In the genomic region with DNA sequence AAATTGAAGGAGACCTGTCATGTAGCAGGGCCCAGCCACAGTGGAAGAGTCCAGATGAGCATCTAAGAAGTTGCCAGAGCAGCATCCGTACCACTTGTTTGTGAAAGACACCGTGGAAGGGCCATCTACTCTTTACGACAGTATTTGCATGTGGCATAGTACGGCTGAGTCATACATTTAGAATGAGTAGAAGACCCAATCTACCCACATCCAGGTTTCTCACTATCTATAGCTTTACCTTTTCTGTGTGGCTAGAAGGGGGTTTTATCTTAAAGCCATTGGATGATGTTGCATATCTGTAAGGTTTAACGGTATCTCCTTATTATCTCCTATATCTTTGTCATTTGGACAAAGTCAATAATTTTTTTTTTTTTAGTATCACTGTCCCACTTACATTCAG, we compare ENCODE assay signal across 31 mouse cellular contexts. TPM values are rescaled to one million over a fixed set of nuclear protein-coding genes. Genes with fewer than 3 reads are reported as not detected.
A peak's percentile ranks its signal among the peaks of the same experiment; 100 is the strongest.
DNase-seq lines count a peak whose midpoint lies in the region; ATAC-seq lines count a peak whose summit lies in the region.
"Had no signal": no experiment of that assay in that cellular context is flagged by ENCODE, and none has a peak within 500 bp of the region (broad histone marks: within the 10 kb centered on the region; RNA-seq: fewer than 3 reads in every experiment).

No protein-coding gene starts in this region.

- H3K9ac ChIP-seq in intestine, embryonic 16.5 days (ENCODE audit: low read depth, low read length) = no peak overlapping the region
- H3K9ac ChIP-seq in stomach, embryonic 15.5 days = no peak overlapping the region
- no peak overlapping the region for H3K9ac ChIP-seq in hindbrain, embryonic 13.5 days
- H3K9ac ChIP-seq: embryonic facial prominence, embryonic 13.5 days; forebrain, postnatal 0 days; hindbrain, embryonic 14.5 days; limb, embryonic 13.5 days; lung, embryonic 15.5 days; midbrain, embryonic 12.5 days; neural tube, embryonic 12.5 days had no signal

- H3K27me3 ChIP-seq in intestine, embryonic 16.5 days (replicated peaks; ENCODE audit: control insufficient read depth, insufficient read depth, low read length) = no peaks in the 10 kb centered on the region
- no peaks in the 10 kb centered on the region for H3K27me3 ChIP-seq in stomach, embryonic 15.5 days (replicated peaks)
- no peaks in the 10 kb centered on the region for H3K27me3 ChIP-seq in hindbrain, embryonic 13.5 days
- H3K27me3 ChIP-seq: embryonic facial prominence, embryonic 13.5 days; limb, embryonic 13.5 days; lung, embryonic 15.5 days; megakaryocyte, embryonic 14.5 days; midbrain, embryonic 12.5 days; neural tube, embryonic 12.5 days; Patski had no signal

- peak; percentile 42 to 44 for DNase-seq in B cell, adult 2 months
- no peak for DNase-seq in cerebellum, postnatal 36 days
- no peak for DNase-seq in heart, adult 18-20 months
- DNase-seq in spleen, postnatal 10 days (ENCODE audit: low spot score in 2 of 2) = no peak
- DNase-seq: adrenal gland, postnatal 25 days; cerebellum, adult 11-12 months; cerebellum, adult 9-11 months; forebrain, postnatal 0 days; gastrocnemius, postnatal 14 days; heart, adult 11 months; heart, postnatal 36 days; retina, postnatal 1 day; right cerebral cortex, postnatal 14 days; thymus, postnatal 14 days had no signal

- H3K4me1 ChIP-seq in intestine, embryonic 16.5 days (ENCODE audit: control insufficient read depth, insufficient read depth, low read length) = peaks cover 6% of the 10 kb centered on the region
- H3K4me1 ChIP-seq in stomach, embryonic 15.5 days = no peaks in the 10 kb centered on the region
- no peaks in the 10 kb centered on the region for H3K4me1 ChIP-seq in hindbrain, embryonic 13.5 days (replicated peaks)
- H3K4me1 ChIP-seq: midbrain, embryonic 12.5 days; neural tube, embryonic 12.5 days had no signal

- WGBS in intestine, embryonic 16.5 days = 66% methylated on average over 5 of the region's 5 CpGs
- 86% methylated on average over 5 of the region's 5 CpGs for WGBS in stomach, embryonic 15.5 days
- WGBS in hindbrain, embryonic 13.5 days = 97% methylated on average over 5 of the region's 5 CpGs

- ATAC-seq in activated CD4-positive, CD25-positive, alpha-beta regulatory T cell, adult 4 months = peak; percentile 53
- ATAC-seq in intestine, embryonic 16.5 days = peak; percentile 32; the same call in 1 of the 2 replicates
- ATAC-seq in stomach, embryonic 15.5 days (ENCODE audit: insufficient read depth, low FRiP score, low read depth) = no peak
- ATAC-seq in hindbrain, embryonic 13.5 days (ENCODE audit: low FRiP score) = no peak
- ATAC-seq: forebrain, postnatal 0 days; Patski had no signal

- H3K36me3 ChIP-seq in intestine, embryonic 16.5 days (ENCODE audit: control insufficient read depth, insufficient read depth, low read length) = no peaks in the 10 kb centered on the region; the same call in 1 of the 2 replicates
- H3K36me3 ChIP-seq in stomach, embryonic 15.5 days = peaks cover 7% of the 10 kb centered on the region
- H3K36me3 ChIP-seq in hindbrain, embryonic 13.5 days = 0 out of 2 replicates have a peak, but pooled peaks cover 9% of the 10 kb centered on the region

- H3K4me2 ChIP-seq in intestine, embryonic 16.5 days (ENCODE audit: low read depth, low read length) = no peak overlapping the region
- H3K4me2 ChIP-seq in stomach, embryonic 15.5 days = no peak overlapping the region
- no peak overlapping the region for H3K4me2 ChIP-seq in hindbrain, embryonic 13.5 days
- H3K4me2 ChIP-seq: embryonic facial prominence, embryonic 13.5 days; heart, embryonic 11.5 days; hindbrain, embryonic 14.5 days; limb, embryonic 13.5 days; liver, embryonic 11.5 days; lung, embryonic 15.5 days; midbrain, embryonic 12.5 days; neural tube, embryonic 12.5 days had no signal

- no peak overlapping the region for H3K4me3 ChIP-seq in intestine, embryonic 16.5 days (ENCODE audit: low read length)
- no peak overlapping the region for H3K4me3 ChIP-seq in stomach, embryonic 15.5 days (replicated peaks)
- no peak overlapping the region for H3K4me3 ChIP-seq in hindbrain, embryonic 13.5 days
- H3K4me3 ChIP-seq: embryonic facial prominence, embryonic 13.5 days; left cerebral cortex, adult 2 months; limb, embryonic 13.5 days; lung, embryonic 15.5 days; megakaryocyte, embryonic 14.5 days; midbrain, embryonic 12.5 days; myocyte; neural tube, embryonic 12.5 days had no signal

- H3K27ac ChIP-seq in intestine, embryonic 16.5 days (ENCODE audit: low read length) = peak overlapping the region; percentile 67
- H3K27ac ChIP-seq in stomach, embryonic 15.5 days = peak overlapping the region; percentile 26; the same call in 1 of the 2 replicates
- no peak overlapping the region for H3K27ac ChIP-seq in hindbrain, embryonic 13.5 days
- H3K27ac ChIP-seq: embryonic facial prominence, embryonic 13.5 days; hindbrain, embryonic 14.5 days; left cerebral cortex, adult 2 months; limb, embryonic 13.5 days; lung, embryonic 15.5 days; midbrain, embryonic 12.5 days; neural tube, embryonic 12.5 days had no signal

- no peaks in the 10 kb centered on the region for H3K9me3 ChIP-seq in intestine, embryonic 16.5 days (ENCODE audit: control insufficient read depth, low read length)
- H3K9me3 ChIP-seq in stomach, embryonic 15.5 days = no peaks in the 10 kb centered on the region
- H3K9me3 ChIP-seq in hindbrain, embryonic 13.5 days = no peaks in the 10 kb centered on the region
- H3K9me3 ChIP-seq: embryonic facial prominence, embryonic 13.5 days; G1E; limb, embryonic 13.5 days; lung, embryonic 15.5 days; megakaryocyte, embryonic 14.5 days; midbrain, embryonic 12.5 days; neural tube, embryonic 12.5 days had no signal

RNA-seq across cellular contexts. Expression of a gene that starts 59.7 kb away (rescaled TPM):
- polyA plus RNA-seq in activated CD4-positive, CD25-positive, alpha-beta regulatory T cell, adult 4 months (2017; shearing (Covaris generic)) = 100 to 1,000 TPM; 185 to 208 TPM
- 23.4 and 29.0 TPM in 2 replicates for polyA plus RNA-seq in intestine, embryonic 16.5 days (2015; fragmentation: Nextera tagmentation; extraction: Ambion mirVana)
- 31.5 and 34.5 TPM in 2 replicates for polyA plus RNA-seq in stomach, embryonic 15.5 days (2015; fragmentation: Nextera tagmentation; extraction: Ambion mirVana)
- 10 to 100 TPM; 31.2 to 40.1 TPM for total RNA-seq in heart, adult 18-20 months (2021)
- polyA plus RNA-seq in hindbrain, embryonic 13.5 days (2015; fragmentation: Nextera tagmentation; extraction: Ambion mirVana) = 9.3 and 11.6 TPM in 2 replicates

Comparison
In these comparisons a context has a peak if more than half of its experiments do, and no peak if none do; other contexts are left out.
1. DNase-seq: peak in B cell, adult 2 months (2 of 2); none in cerebellum, postnatal 36 days (0 of 2), heart, adult 18-20 months (0 of 2) and spleen, postnatal 10 days (0 of 2).
2. ATAC-seq: peak in activated CD4-positive, CD25-positive, alpha-beta regulatory T cell, adult 4 months (single experiment) and intestine, embryonic 16.5 days (single experiment); none in stomach, embryonic 15.5 days (single experiment) and hindbrain, embryonic 13.5 days (single experiment).